Mouse (Mus musculus): Measurements from ENCODE around the gene Lgmn. TPM values are rescaled to one million over a fixed set of nuclear protein-coding genes. Genes with fewer than 3 reads are reported as not detected.

The Lgmn gene
- total RNA-seq, 2 experiments from 2014 or later, result 99.7 to 114 TPM

GRCm38 (mm10) chr12:102354126-102354984 is 85.3 kb downstream of the Lgmn start:
- no peak for DNase-seq (ENCODE audit: low spot score in 2 of 2)

DNA sequence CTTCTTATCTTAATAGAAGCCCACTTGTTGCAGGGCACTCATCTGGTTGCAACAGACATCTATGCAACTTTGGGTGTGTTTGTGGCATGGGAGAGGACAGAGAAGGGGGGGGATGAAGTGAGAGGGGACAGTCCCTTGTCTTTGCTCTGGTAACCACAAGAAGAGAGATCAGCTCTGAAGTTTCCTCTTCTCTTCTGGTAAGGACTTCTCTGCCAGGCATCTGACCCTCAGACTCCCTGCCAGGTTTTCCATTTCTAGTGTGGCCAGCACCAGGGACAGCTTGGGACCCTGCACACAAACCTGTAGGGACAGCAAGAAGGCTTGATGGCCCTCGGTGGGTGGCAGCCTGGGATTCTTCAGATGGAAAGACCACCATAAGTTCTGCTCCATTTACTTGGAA is 88.6 kb downstream of the Lgmn start:
- DNase-seq (ENCODE audit: low spot score in 2 of 2), result no peak

DNA sequence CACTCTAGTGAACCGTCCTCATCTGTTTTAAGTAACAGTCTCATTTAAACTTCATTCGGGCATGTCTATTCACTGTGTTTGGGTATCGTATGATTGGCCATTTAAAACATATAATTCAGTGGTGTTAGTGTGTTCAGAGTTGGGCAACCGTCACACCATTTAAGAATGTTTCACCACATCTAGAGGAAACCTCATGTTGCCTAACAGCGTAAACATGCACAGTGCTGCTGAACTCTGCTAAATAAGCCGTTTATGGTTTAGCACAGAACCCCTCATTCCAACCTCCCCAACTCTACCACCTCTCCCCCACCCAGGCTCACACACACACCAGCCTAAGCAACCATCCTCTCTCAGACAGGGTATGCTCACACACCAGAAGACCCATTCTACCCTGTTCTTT is 91.2 kb downstream of the Lgmn start:
- DNase-seq (ENCODE audit: low spot score in 2 of 2), result no peak

GRCm38 (mm10) chr12:102346507-102346906 is 93.1 kb downstream of the Lgmn start:
- DNase-seq (ENCODE audit: low spot score in 2 of 2), result peak; percentile 43 to 60

DNA sequence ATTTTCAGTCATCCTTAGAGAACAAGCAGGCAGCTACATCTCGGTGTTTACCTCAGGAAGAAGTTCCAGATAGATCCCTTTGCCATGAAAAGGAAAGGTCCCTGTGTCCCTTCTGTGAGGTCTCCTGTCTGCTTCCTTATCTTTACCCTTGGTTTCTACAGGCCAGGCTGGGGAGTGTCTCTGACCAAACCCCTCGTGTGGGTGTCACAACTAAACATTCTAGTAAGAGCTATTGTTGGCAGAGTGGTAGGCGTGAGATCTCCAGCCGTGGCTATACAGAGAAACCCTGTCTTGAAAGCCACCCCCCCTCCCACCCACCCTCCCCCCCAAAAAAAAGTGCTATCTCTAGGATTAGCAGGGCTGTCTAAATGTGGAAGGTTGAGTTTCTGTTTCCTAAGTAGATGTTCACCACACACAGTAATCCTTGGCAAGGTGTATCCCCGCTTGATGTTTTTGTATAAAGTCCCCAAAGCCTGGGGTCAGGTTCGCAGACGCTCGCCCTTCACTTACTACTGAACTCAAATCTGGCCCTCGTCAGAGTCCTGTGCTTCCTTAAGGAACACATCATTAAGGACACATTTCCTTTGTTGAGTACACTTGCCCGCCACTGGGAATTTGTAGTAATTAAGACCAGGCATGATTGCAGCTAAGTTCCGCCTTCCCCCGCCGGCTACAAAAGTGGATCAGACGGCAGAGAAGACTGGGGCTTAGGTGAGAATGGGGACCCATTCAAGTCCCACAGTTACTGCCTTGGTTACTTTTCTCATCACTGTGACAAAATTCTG is 94.4 kb downstream of the Lgmn start:
- no peak for DNase-seq (ENCODE audit: low spot score in 2 of 2)

Other genes starting within 250 kb of the Lgmn start
- gene Rin3, start 156.8 kb downstream of the Lgmn start, total RNA-seq (2021), result 10 to 100 TPM; 16.4 to 20.7 TPM
- gene Golga5, start 29.3 kb upstream of the Lgmn start, total RNA-seq (2021), result 10 to 100 TPM; 31.3 to 40.2 TPM
- 1,000 to 10,000 TPM; 1,717 to 1,814 TPM for gene Chga, start 115.2 kb upstream of the Lgmn start, total RNA-seq (2021)

Measured in adrenal gland, adult 18-20 months (tissue).